Mouse (Mus musculus): ENCODE results near the gene Gabra3. TPM values are rescaled to one million over a fixed set of nuclear protein-coding genes. Genes with fewer than 3 reads are reported as not detected.

Gene Gabra3
- polyA plus RNA-seq (2014; fragmentation: Nextera tagmentation; extraction: Ambion mirVana): 0.43 and 0.70 TPM in 2 replicates

GRCm38 (mm10) chrX:72656230-72656898 is at the start of gene Gabra3:
TSS of gene Gabra3 (minus strand) at chrX:72656848.
- peak within 1 kb of the TSS; percentile 31 for H3K4me3 ChIP-seq (ENCODE audit: low read depth, low read length)
- H3K4me2 ChIP-seq: peak within 1 kb of the TSS; percentile 56
- no peaks in the 10 kb centered on the region for H3K4me1 ChIP-seq (ENCODE audit: control insufficient read depth, insufficient read depth, low read length)
- no peak within 1 kb of the TSS for H3K27ac ChIP-seq (ENCODE audit: low read depth, low read length)
- H3K36me3 ChIP-seq (ENCODE audit: control insufficient read depth, insufficient read depth, low read length): no peaks in the 10 kb centered on the region
- 15% methylated on average over 4 of the region's 4 CpGs for WGBS (ENCODE audit: insufficient replicate concordance)
- no peaks in the 10 kb centered on the region for H3K9me3 ChIP-seq (replicated peaks; ENCODE audit: control insufficient read depth, low read length)
- no peak for ATAC-seq (replicated peaks; ENCODE audit: insufficient number of reproducible peaks, low FRiP score, low TSS enrichment)
- peaks cover 9% of the 10 kb centered on the region for H3K27me3 ChIP-seq (ENCODE audit: control insufficient read depth, insufficient read depth, low read length)
- H3K9ac ChIP-seq (ENCODE audit: low read depth, low read length): no peak within 1 kb of the TSS

GRCm38 (mm10) chrX:72655789-72656188 is 859 bp downstream of the Gabra3 start:
- Histone ChIP-seq H3K36me3 (ENCODE audit: control insufficient read depth, insufficient read depth, low read length) (no peaks in the 10 kb centered on the region), H3K27ac (ENCODE audit: low read depth, low read length) (no peak overlapping the region), H3K4me1 (ENCODE audit: control insufficient read depth, insufficient read depth, low read length) (no peaks in the 10 kb centered on the region), H3K4me3 (ENCODE audit: low read depth, low read length) (peak overlapping the region; percentile 31), H3K9me3 (replicated peaks; ENCODE audit: control insufficient read depth, low read length) (no peaks in the 10 kb centered on the region), H3K4me2 (peak overlapping the region; percentile 56), H3K9ac (ENCODE audit: low read depth, low read length) (no peak overlapping the region), H3K27me3 (ENCODE audit: control insufficient read depth, insufficient read depth, low read length) (peaks cover 9% of the 10 kb centered on the region)
- ATAC-seq (replicated peaks; ENCODE audit: insufficient number of reproducible peaks, low FRiP score, low TSS enrichment): no peak
- 12% methylated on average over 11 of the region's 11 CpGs for WGBS (ENCODE audit: insufficient replicate concordance)

DNA sequence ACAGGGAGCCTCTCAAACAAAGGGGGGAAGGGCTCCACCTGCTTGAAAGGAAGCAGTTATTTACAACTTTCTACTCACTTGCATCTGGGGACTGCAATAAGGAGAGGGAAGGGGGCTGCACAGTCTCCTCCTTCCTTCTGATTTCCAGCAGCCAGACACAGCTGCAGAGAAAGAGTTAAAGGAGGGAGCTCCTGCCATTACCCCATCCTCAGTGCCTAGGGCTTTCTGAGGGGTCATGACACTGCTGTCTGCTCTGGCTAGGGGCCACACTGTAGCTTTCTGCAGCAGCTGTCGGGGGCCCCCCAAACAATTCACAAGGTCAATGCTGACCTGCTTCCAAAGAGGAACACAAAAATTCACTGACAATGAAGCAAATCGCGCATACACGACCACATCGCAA is 1.3 kb downstream of the Gabra3 start:
- no peak overlapping the region for H3K9ac ChIP-seq (ENCODE audit: low read depth, low read length)
- peak overlapping the region; percentile 56 for H3K4me2 ChIP-seq
- no peaks in the 10 kb centered on the region for H3K9me3 ChIP-seq (replicated peaks; ENCODE audit: control insufficient read depth, low read length)
- no peaks in the 10 kb centered on the region for H3K36me3 ChIP-seq (ENCODE audit: control insufficient read depth, insufficient read depth, low read length)
- WGBS (ENCODE audit: insufficient replicate concordance): 20% methylated on average over 5 of the region's 5 CpGs
- H3K4me1 ChIP-seq (ENCODE audit: control insufficient read depth, insufficient read depth, low read length): no peaks in the 10 kb centered on the region
- no peak overlapping the region for H3K27ac ChIP-seq (ENCODE audit: low read depth, low read length)
- H3K4me3 ChIP-seq (ENCODE audit: low read depth, low read length): peak overlapping the region; percentile 31
- ATAC-seq (replicated peaks; ENCODE audit: insufficient number of reproducible peaks, low FRiP score, low TSS enrichment): no peak
- H3K27me3 ChIP-seq (ENCODE audit: control insufficient read depth, insufficient read depth, low read length): peaks cover 9% of the 10 kb centered on the region

GRCm38 (mm10) chrX:72650688-72651087 is 6.0 kb downstream of the Gabra3 start:
- H3K4me2 ChIP-seq: no peak overlapping the region
- 41% methylated on average over 3 of the region's 3 CpGs for WGBS (ENCODE audit: insufficient replicate concordance)
- no peak overlapping the region for H3K4me3 ChIP-seq (ENCODE audit: low read depth, low read length)
- no peak overlapping the region for H3K9ac ChIP-seq (ENCODE audit: low read depth, low read length)
- no peak for ATAC-seq (replicated peaks; ENCODE audit: insufficient number of reproducible peaks, low FRiP score, low TSS enrichment)
- H3K36me3 ChIP-seq (ENCODE audit: control insufficient read depth, insufficient read depth, low read length): no peaks in the 10 kb centered on the region
- H3K27ac ChIP-seq (ENCODE audit: low read depth, low read length): no peak overlapping the region
- peaks cover 4% of the 10 kb centered on the region for H3K27me3 ChIP-seq (ENCODE audit: control insufficient read depth, insufficient read depth, low read length)
- H3K9me3 ChIP-seq (replicated peaks; ENCODE audit: control insufficient read depth, low read length): no peaks in the 10 kb centered on the region
- H3K4me1 ChIP-seq (ENCODE audit: control insufficient read depth, insufficient read depth, low read length): no peaks in the 10 kb centered on the region

GRCm38 (mm10) chrX:72644691-72645090 is 12.0 kb downstream of the Gabra3 start:
- no peak overlapping the region for H3K27ac ChIP-seq (ENCODE audit: low read depth, low read length)
- WGBS (ENCODE audit: insufficient replicate concordance): 45% methylated on average over 2 of the region's 2 CpGs
- H3K9me3 ChIP-seq (replicated peaks; ENCODE audit: control insufficient read depth, low read length): no peaks in the 10 kb centered on the region
- no peaks in the 10 kb centered on the region for H3K27me3 ChIP-seq (ENCODE audit: control insufficient read depth, insufficient read depth, low read length)
- no peak overlapping the region for H3K4me2 ChIP-seq
- no peak for ATAC-seq (replicated peaks; ENCODE audit: insufficient number of reproducible peaks, low FRiP score, low TSS enrichment)
- H3K9ac ChIP-seq (ENCODE audit: low read depth, low read length): no peak overlapping the region
- no peak overlapping the region for H3K4me3 ChIP-seq (ENCODE audit: low read depth, low read length)
- H3K4me1 ChIP-seq (ENCODE audit: control insufficient read depth, insufficient read depth, low read length): no peaks in the 10 kb centered on the region
- H3K36me3 ChIP-seq (ENCODE audit: control insufficient read depth, insufficient read depth, low read length): no peaks in the 10 kb centered on the region

DNA sequence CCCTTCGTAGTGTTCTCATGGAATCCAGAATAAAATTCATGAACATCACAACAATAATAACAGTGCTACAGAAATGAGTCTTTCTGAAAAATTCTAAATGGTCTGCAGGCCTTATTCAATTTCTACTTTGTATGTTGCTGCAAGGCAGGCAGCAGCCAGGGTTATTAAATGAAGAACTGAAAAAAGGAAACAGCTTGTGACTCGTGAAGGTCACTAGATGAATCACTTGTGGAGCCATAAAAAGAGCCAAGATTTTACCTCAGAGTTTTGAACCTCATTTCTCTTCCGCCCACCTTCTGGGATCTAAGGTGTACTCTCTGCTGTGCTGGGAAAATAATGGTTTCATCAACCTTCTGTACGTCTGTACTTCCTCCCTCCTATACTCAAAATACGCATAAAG is 159.4 kb downstream of the Gabra3 start:
- Histone ChIP-seq H3K4me3 (ENCODE audit: low read depth, low read length) (no peak overlapping the region), H3K36me3 (ENCODE audit: control insufficient read depth, insufficient read depth, low read length) (no peaks in the 10 kb centered on the region), H3K27ac (ENCODE audit: low read depth, low read length) (no peak overlapping the region), H3K27me3 (ENCODE audit: control insufficient read depth, insufficient read depth, low read length) (no peaks in the 10 kb centered on the region), H3K4me2 (no peak overlapping the region), H3K9ac (ENCODE audit: low read depth, low read length) (no peak overlapping the region), H3K4me1 (ENCODE audit: control insufficient read depth, insufficient read depth, low read length) (no peaks in the 10 kb centered on the region), H3K9me3 (replicated peaks; ENCODE audit: control insufficient read depth, low read length) (no peaks in the 10 kb centered on the region)
- WGBS (ENCODE audit: insufficient replicate concordance): 64% methylated on average over 5 of the region's 5 CpGs
- no peak for ATAC-seq (replicated peaks; ENCODE audit: insufficient number of reproducible peaks, low FRiP score, low TSS enrichment)

GRCm38 (mm10) chrX:72489806-72490205 is 166.8 kb downstream of the Gabra3 start:
- WGBS (ENCODE audit: insufficient replicate concordance): 83% methylated on average over 2 of the region's 2 CpGs
- no peaks in the 10 kb centered on the region for H3K4me1 ChIP-seq (ENCODE audit: control insufficient read depth, insufficient read depth, low read length)
- no peak overlapping the region for H3K27ac ChIP-seq (ENCODE audit: low read depth, low read length)
- no peaks in the 10 kb centered on the region for H3K27me3 ChIP-seq (ENCODE audit: control insufficient read depth, insufficient read depth, low read length)
- H3K4me3 ChIP-seq (ENCODE audit: low read depth, low read length): no peak overlapping the region
- ATAC-seq (replicated peaks; ENCODE audit: insufficient number of reproducible peaks, low FRiP score, low TSS enrichment): no peak
- no peak overlapping the region for H3K9ac ChIP-seq (ENCODE audit: low read depth, low read length)
- H3K4me2 ChIP-seq: no peak overlapping the region
- no peaks in the 10 kb centered on the region for H3K36me3 ChIP-seq (ENCODE audit: control insufficient read depth, insufficient read depth, low read length)
- no peaks in the 10 kb centered on the region for H3K9me3 ChIP-seq (replicated peaks; ENCODE audit: control insufficient read depth, low read length)

GRCm38 (mm10) chrX:72386758-72387157 is 269.9 kb downstream of the Gabra3 start, which contains the start of gene Magea10:
TSS of gene Magea10 (minus strand) at chrX:72386858.
- WGBS (ENCODE audit: insufficient replicate concordance): 77% methylated on average over 6 of the region's 6 CpGs
- no peak within 1 kb of the TSS for H3K27ac ChIP-seq (ENCODE audit: low read depth, low read length)
- H3K36me3 ChIP-seq (ENCODE audit: control insufficient read depth, insufficient read depth, low read length): no peaks in the 10 kb centered on the region
- H3K4me2 ChIP-seq: no peak within 1 kb of the TSS
- no peaks in the 10 kb centered on the region for H3K4me1 ChIP-seq (ENCODE audit: control insufficient read depth, insufficient read depth, low read length)
- no peak within 1 kb of the TSS for H3K9ac ChIP-seq (ENCODE audit: low read depth, low read length)
- H3K27me3 ChIP-seq (ENCODE audit: control insufficient read depth, insufficient read depth, low read length): no peaks in the 10 kb centered on the region
- H3K4me3 ChIP-seq (ENCODE audit: low read depth, low read length): no peak within 1 kb of the TSS
- ATAC-seq (replicated peaks; ENCODE audit: insufficient number of reproducible peaks, low FRiP score, low TSS enrichment): no peak
- H3K9me3 ChIP-seq (replicated peaks; ENCODE audit: control insufficient read depth, low read length): no peaks in the 10 kb centered on the region

Data from heart, embryonic 11.5 days (tissue).